Mouse (Mus musculus) heart, adult 2 months (tissue): ENCODE data around the gene Cenpa. TPM values are rescaled to one million over a fixed set of nuclear protein-coding genes. Genes with fewer than 3 reads are reported as not detected.

Experiments used
- DNase-seq, 2 experiments: peaks; one replicate each; pipeline ENCODE4 v3.0.0; 2021
- H3K27ac ChIP-seq: fragments of 200-600 bp; 2 replicates; pipeline ENCODE4 v1.8.1; 2022
- H3K27me3 ChIP-seq: fragments of 200-500 bp; 2 replicates; pipeline ENCODE4 v1.6.1; 2012; ENCODE audit warnings: mild to moderate bottlenecking, low read length, inconsistent platforms, mixed read lengths; ENCODE audit not compliant: control insufficient read depth, insufficient read depth
- H3K36me3 ChIP-seq: fragments of 200-500 bp; 2 replicates; pipeline ENCODE4 v1.6.1; 2012; ENCODE audit warnings: low read length, inconsistent platforms; ENCODE audit not compliant: control insufficient read depth, insufficient read depth
- H3K4me1 ChIP-seq: fragments of 200-500 bp; 2 replicates; pipeline ENCODE4 v1.6.1; 2011; ENCODE audit warnings: low read length; ENCODE audit not compliant: control insufficient read depth, insufficient read depth
- H3K4me3 ChIP-seq: fragments of 200-600 bp; 2 replicates; pipeline ENCODE4 v1.8.1; 2022
- H3K79me2 ChIP-seq: fragments of 200-500 bp; replicated peaks from 2 replicates; pipeline ENCODE4 v1.6.1; 2012; ENCODE audit warnings: mild to moderate bottlenecking, inconsistent platforms, low read length, moderate library complexity, mixed read lengths; ENCODE audit not compliant: control insufficient read depth, insufficient read depth
- H3K9ac ChIP-seq: fragments of 200-500 bp; 2 replicates; pipeline ENCODE4 v1.6.1; 2012; ENCODE audit warnings: low read depth, mild to moderate bottlenecking, control low read depth, inconsistent platforms, low read length, mixed read lengths
- CTCF ChIP-seq: fragments of 200-600 bp; IDR thresholded peaks from 2 replicates; pipeline ENCODE4 v1.8.1; 2022; ENCODE audit warnings: antibody characterized with exemption, mild to moderate bottlenecking, moderate library complexity
- EP300 ChIP-seq: fragments of 200-500 bp; IDR thresholded peaks from 2 replicates; pipeline ENCODE4 v1.6.1; 2011; ENCODE audit warnings: low read depth, low read length, control low read depth; ENCODE audit not compliant: insufficient read depth
- POLR2A ChIP-seq: fragments of 200-500 bp; IDR thresholded peaks from 2 replicates; pipeline ENCODE4 v1.6.1; 2011; ENCODE audit warnings: mild to moderate bottlenecking, low read depth, low read length, control low read depth; ENCODE audit not compliant: insufficient read depth
- WGBS: fragments of 180-500 bp; shearing (Covaris S2); methylation state at CpG from one replicate; pipeline ENCODE4 v1.1.7; 2018; 5-methylcytosine and 5-hydroxymethylcytosine counted together
- intact Hi-C: fragments of 180-260 bp; cut with DNase I; formaldehyde crosslinking; loops from one replicate; pipeline ENCODE4 v1.15.1; 2025
- polyA plus RNA-seq: library from polyadenylated mRNA; depleted of rRNA; stranded (reverse); fragments of >200 nt; gene quantifications from 2 replicates; pipeline ENCODE4 v1.2.3, GENCODE M21; 2012
- total RNA-seq, 2 experiments: library from RNA; stranded (reverse); gene quantifications; 2 replicates each; pipeline ENCODE4 v1.2.3; 2021

The Cenpa gene
- total and polyA plus RNA-seq, 3 experiments, result 43.9 to 51.3 (median 51.0) TPM

GRCm38 (mm10) chr5:30655526-30656195 is 10.9 kb upstream of the Cenpa start:
- DNase-seq, result no peak
- peaks cover 6% of the 10 kb centered on the region; the same call in 1 of the 2 replicates for H3K36me3 ChIP-seq
- intact Hi-C loops, result no loop called here
- no peak overlapping the region; the same call in 1 of the 2 replicates for H3K27ac ChIP-seq
- no peaks in the 10 kb centered on the region for H3K27me3 ChIP-seq
- H3K4me3 ChIP-seq, result no peak overlapping the region
- H3K4me1 ChIP-seq, result peaks cover 5% of the 10 kb centered on the region; the same call in 1 of the 2 replicates
- TF ChIP-seq POLR2A, result no peak
- no peak for TF ChIP-seq CTCF
- TF ChIP-seq EP300, result no peak
- 86% methylated on average over 6 of the region's 6 CpGs for WGBS
- H3K79me2 ChIP-seq, result no peaks in the 10 kb centered on the region; the same call in 1 of the 2 replicates
- H3K9ac ChIP-seq, result no peak overlapping the region

GRCm38 (mm10) chr5:30659042-30659441 is 7.5 kb upstream of the Cenpa start:
- intact Hi-C loops, result no loop called here
- no peak for TF ChIP-seq POLR2A
- TF ChIP-seq CTCF, result no peak
- no peak for TF ChIP-seq EP300

GRCm38 (mm10) chr5:30660278-30660677 is 6.3 kb upstream of the Cenpa start:
- no peaks in the 10 kb centered on the region for H3K27me3 ChIP-seq

More at GRCm38 (mm10) chr5:30659042-30659441, 7.5 kb upstream of the Cenpa start:
- Histone ChIP-seq H3K27me3 (no peaks in the 10 kb centered on the region), H3K4me1 (no peaks in the 10 kb centered on the region; the same call in 1 of the 2 replicates), H3K79me2 (no peaks in the 10 kb centered on the region), H3K4me3 (no peak overlapping the region), H3K27ac (no peak overlapping the region), H3K36me3 (no peaks in the 10 kb centered on the region), H3K9ac (no peak overlapping the region)
- DNase-seq, result no peak
- WGBS, result 81% methylated on average over 4 of the region's 4 CpGs

GRCm38 (mm10) chr5:30660813-30661212 is 5.8 kb upstream of the Cenpa start:
- DNase-seq, result no peak
- Histone ChIP-seq H3K9ac (no peak overlapping the region), H3K79me2 (no peaks in the 10 kb centered on the region), H3K27me3 (no peaks in the 10 kb centered on the region), H3K27ac (no peak overlapping the region), H3K36me3 (peaks cover under 1% of the 10 kb centered on the region; the same call in 1 of the 2 replicates), H3K4me3 (no peak overlapping the region), H3K4me1 (peaks cover under 1% of the 10 kb centered on the region)
- intact Hi-C loops, result no loop called here
- TF ChIP-seq CTCF (no peak), POLR2A (no peak)
- 93% methylated on average over 5 of the region's 5 CpGs for WGBS

More at GRCm38 (mm10) chr5:30660278-30660677, 6.3 kb upstream of the Cenpa start:
- no peak for TF ChIP-seq EP300
- TF ChIP-seq CTCF, result no peak
- TF ChIP-seq POLR2A, result no peak
- DNase-seq, result no peak
- Histone ChIP-seq H3K36me3 (no peaks in the 10 kb centered on the region), H3K27ac (no peak overlapping the region), H3K4me1 (no peaks in the 10 kb centered on the region), H3K79me2 (no peaks in the 10 kb centered on the region), H3K9ac (no peak overlapping the region), H3K4me3 (no peak overlapping the region)
- intact Hi-C loops, result no loop called here
- 74% methylated on average over 1 of the region's 1 CpGs for WGBS

- Histone ChIP-seq H3K27me3 (no peaks in the 10 kb centered on the region), H3K4me3 (no peak overlapping the region), H3K27ac (peak overlapping the region; percentile 99), H3K36me3 (peaks cover 4% of the 10 kb centered on the region; the same call in 1 of the 2 replicates), H3K4me1 (peaks cover 2% of the 10 kb centered on the region), H3K9ac (no peak overlapping the region), H3K79me2 (no peaks in the 10 kb centered on the region)
- intact Hi-C loops, result no loop called here
- DNase-seq, result no peak
- 92% methylated on average over 9 of the region's 9 CpGs for WGBS
- no peak for TF ChIP-seq EP300
Measured at GRCm38 (mm10) chr5:30665360-30665759, 1.2 kb upstream of the Cenpa start.

- Histone ChIP-seq H3K79me2 (no peaks in the 10 kb centered on the region), H3K9ac (peak overlapping the region; percentile 42), H3K36me3 (peaks cover 4% of the 10 kb centered on the region; the same call in 1 of the 2 replicates), H3K27me3 (no peaks in the 10 kb centered on the region), H3K4me3 (peak overlapping the region; percentile 80), H3K27ac (peak overlapping the region; percentile 99), H3K4me1 (peaks cover 2% of the 10 kb centered on the region)
- intact Hi-C loops, result loop anchor here (1.0 kb wide), 1 partner anchor 18 kb away; no protein-coding TSS in a partner anchor
- TF ChIP-seq EP300, result no peak
- no peak for TF ChIP-seq CTCF
- TF ChIP-seq POLR2A, result no peak
- WGBS, result 4% methylated on average over 6 of the region's 6 CpGs
- DNase-seq, result peak in 1 of 2 experiments; percentile 22
Measured at GRCm38 (mm10) chr5:30665968-30666367, 609 bp upstream of the Cenpa start.
